ENCODE assay signal across 27 mouse cellular contexts in the genomic region with DNA sequence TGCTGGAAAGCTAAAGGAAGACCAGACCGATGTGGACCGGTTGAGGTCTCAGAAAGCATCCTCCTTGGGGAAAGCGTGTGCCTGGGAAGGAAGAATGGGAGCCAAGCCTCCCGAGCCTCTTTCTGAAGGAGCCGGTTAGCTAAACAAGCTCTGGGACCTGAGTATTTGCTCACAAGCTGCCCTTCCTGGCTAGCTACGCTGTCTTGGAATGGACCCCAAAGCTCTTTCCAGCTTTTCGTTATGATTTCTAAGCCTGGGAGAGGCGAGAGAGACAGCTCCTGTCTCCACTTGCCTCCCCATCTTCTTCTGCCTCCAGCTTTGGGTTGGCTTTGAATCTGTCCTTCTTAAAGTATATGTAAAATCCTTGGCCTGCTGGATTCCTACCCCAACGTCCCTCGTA. TPM values are rescaled to one million over a fixed set of nuclear protein-coding genes. Genes with fewer than 3 reads are reported as not detected.
A peak's percentile ranks its signal among the peaks of the same experiment; 100 is the strongest.
DNase-seq lines count a peak whose midpoint lies in the region; ATAC-seq lines count a peak whose summit lies in the region.
"Had no signal": no experiment of that assay in that cellular context is flagged by ENCODE, and none has a peak within 500 bp of the region (broad histone marks: within the 10 kb centered on the region; RNA-seq: fewer than 3 reads in every experiment).

No protein-coding gene starts in this region.

- no peak overlapping the region for H3K9ac ChIP-seq in forebrain, embryonic 15.5 days (replicated peaks)
- H3K9ac ChIP-seq in forebrain, embryonic 12.5 days: no peak overlapping the region
- no peak overlapping the region for H3K9ac ChIP-seq in hindbrain, embryonic 15.5 days
- no peak overlapping the region for H3K9ac ChIP-seq in hindbrain, embryonic 12.5 days
- H3K9ac ChIP-seq in midbrain, embryonic 15.5 days: no peak overlapping the region
- H3K9ac ChIP-seq in neural tube, embryonic 15.5 days (replicated peaks): no peak overlapping the region
- H3K9ac ChIP-seq: heart, embryonic 13.5 days; limb, embryonic 13.5 days; liver, embryonic 12.5 days; midbrain, embryonic 12.5 days had no signal

- H3K9me3 ChIP-seq in forebrain, embryonic 15.5 days: no peaks in the 10 kb centered on the region
- H3K9me3 ChIP-seq in forebrain, embryonic 12.5 days: no peaks in the 10 kb centered on the region
- no peaks in the 10 kb centered on the region for H3K9me3 ChIP-seq in hindbrain, embryonic 15.5 days
- H3K9me3 ChIP-seq in hindbrain, embryonic 12.5 days (replicated peaks): no peaks in the 10 kb centered on the region
- H3K9me3 ChIP-seq in midbrain, embryonic 15.5 days: no peaks in the 10 kb centered on the region
- no peaks in the 10 kb centered on the region for H3K9me3 ChIP-seq in midbrain, embryonic 10.5 days (replicated peaks)
- H3K9me3 ChIP-seq in neural tube, embryonic 15.5 days (replicated peaks): no peaks in the 10 kb centered on the region
- H3K9me3 ChIP-seq: G1E; heart, embryonic 13.5 days; limb, embryonic 13.5 days; liver, embryonic 12.5 days; midbrain, embryonic 12.5 days had no signal

- no peak overlapping the region for H3K4me2 ChIP-seq in forebrain, embryonic 15.5 days (replicated peaks)
- H3K4me2 ChIP-seq in forebrain, embryonic 12.5 days: no peak overlapping the region
- H3K4me2 ChIP-seq in hindbrain, embryonic 15.5 days: no peak overlapping the region
- no peak overlapping the region for H3K4me2 ChIP-seq in hindbrain, embryonic 12.5 days (replicated peaks)
- H3K4me2 ChIP-seq in midbrain, embryonic 15.5 days: no peak overlapping the region
- no peak overlapping the region for H3K4me2 ChIP-seq in neural tube, embryonic 15.5 days
- H3K4me2 ChIP-seq: heart, embryonic 13.5 days; limb, embryonic 13.5 days; liver, embryonic 12.5 days; midbrain, embryonic 12.5 days had no signal

- no peak overlapping the region for H3K4me3 ChIP-seq in forebrain, embryonic 15.5 days
- no peak overlapping the region for H3K4me3 ChIP-seq in forebrain, embryonic 12.5 days (replicated peaks)
- H3K4me3 ChIP-seq in hindbrain, embryonic 15.5 days: no peak overlapping the region
- no peak overlapping the region for H3K4me3 ChIP-seq in hindbrain, embryonic 12.5 days
- no peak overlapping the region for H3K4me3 ChIP-seq in midbrain, embryonic 15.5 days
- no peak overlapping the region for H3K4me3 ChIP-seq in midbrain, embryonic 10.5 days
- H3K4me3 ChIP-seq in neural tube, embryonic 15.5 days (replicated peaks): no peak overlapping the region
- H3K4me3 ChIP-seq: heart, adult 2 months; heart, embryonic 13.5 days; limb, embryonic 13.5 days; liver, embryonic 12.5 days; midbrain, embryonic 12.5 days had no signal

- H3K27me3 ChIP-seq in forebrain, embryonic 15.5 days: no peaks in the 10 kb centered on the region
- peaks cover 11% of the 10 kb centered on the region; the same call in 1 of the 2 replicates for H3K27me3 ChIP-seq in forebrain, embryonic 12.5 days
- no peaks in the 10 kb centered on the region for H3K27me3 ChIP-seq in hindbrain, embryonic 15.5 days
- no peaks in the 10 kb centered on the region for H3K27me3 ChIP-seq in hindbrain, embryonic 12.5 days
- no peaks in the 10 kb centered on the region for H3K27me3 ChIP-seq in midbrain, embryonic 15.5 days (replicated peaks)
- 0 out of 2 replicates have a peak, but pooled peaks cover 4% of the 10 kb centered on the region for H3K27me3 ChIP-seq in midbrain, embryonic 10.5 days (ENCODE audit: low read depth, poor library complexity, severe bottlenecking)
- no peaks in the 10 kb centered on the region for H3K27me3 ChIP-seq in neural tube, embryonic 15.5 days (replicated peaks)
- H3K27me3 ChIP-seq: CH12.LX; midbrain, embryonic 12.5 days had no signal

- DNase-seq in midbrain, embryonic 10.5 days (ENCODE audit: low spot score): no peak
- no peak for DNase-seq in adrenal gland, adult (ENCODE audit: inconsistent age in 2 of 2, low spot score in 1 of 2)
- DNase-seq: adrenal gland, adult 2 months; B cell, adult 2 months; cerebellum, adult 11 months; cerebellum, postnatal 36 days; gastrocnemius, postnatal 25 days; heart, adult 2 months; kidney, adult 18-20 months; kidney, postnatal 4 days; lung, adult 18-20 months; lung, postnatal 10 days; thymus, postnatal 14 days had no signal

- no peak for ATAC-seq in forebrain, embryonic 15.5 days (replicated peaks)
- ATAC-seq in forebrain, embryonic 12.5 days (ENCODE audit: low FRiP score): no peak
- ATAC-seq in hindbrain, embryonic 15.5 days (ENCODE audit: low FRiP score, low read depth): no peak
- ATAC-seq in hindbrain, embryonic 12.5 days (ENCODE audit: low FRiP score): no peak
- no peak for ATAC-seq in midbrain, embryonic 15.5 days (replicated peaks)
- ATAC-seq in neural tube, embryonic 15.5 days (ENCODE audit: low FRiP score): no peak
- ATAC-seq: inflammation-experienced regulatory T-cells, adult 6 months; liver, embryonic 12.5 days; Patski had no signal

- 70% methylated on average over 10 of the region's 10 CpGs for WGBS in forebrain, embryonic 15.5 days
- 91% methylated on average over 10 of the region's 10 CpGs for WGBS in forebrain, embryonic 12.5 days
- WGBS in hindbrain, embryonic 15.5 days: 83% methylated on average over 10 of the region's 10 CpGs
- WGBS in hindbrain, embryonic 12.5 days: 89% methylated on average over 10 of the region's 10 CpGs
- 84% methylated on average over 10 of the region's 10 CpGs for WGBS in midbrain, embryonic 15.5 days
- WGBS in midbrain, embryonic 10.5 days: 85% methylated on average over 10 of the region's 10 CpGs
- 83% methylated on average over 10 of the region's 10 CpGs for WGBS in neural tube, embryonic 15.5 days

- peaks cover 34% of the 10 kb centered on the region for H3K4me1 ChIP-seq in forebrain, embryonic 15.5 days
- peaks cover 12% of the 10 kb centered on the region for H3K4me1 ChIP-seq in forebrain, embryonic 12.5 days
- peaks cover 22% of the 10 kb centered on the region for H3K4me1 ChIP-seq in hindbrain, embryonic 15.5 days (replicated peaks)
- H3K4me1 ChIP-seq in hindbrain, embryonic 12.5 days: peaks cover 8% of the 10 kb centered on the region
- H3K4me1 ChIP-seq in midbrain, embryonic 15.5 days: peaks cover 21% of the 10 kb centered on the region
- H3K4me1 ChIP-seq in midbrain, embryonic 10.5 days: peaks cover 13% of the 10 kb centered on the region
- peaks cover 35% of the 10 kb centered on the region for H3K4me1 ChIP-seq in neural tube, embryonic 15.5 days
- H3K4me1 ChIP-seq: heart, embryonic 13.5 days; liver, embryonic 12.5 days had no signal

- peaks cover 23% of the 10 kb centered on the region for H3K36me3 ChIP-seq in forebrain, embryonic 15.5 days
- no peaks in the 10 kb centered on the region for H3K36me3 ChIP-seq in forebrain, embryonic 12.5 days (replicated peaks)
- H3K36me3 ChIP-seq in hindbrain, embryonic 15.5 days: 0 out of 2 replicates have a peak, but pooled peaks cover 3% of the 10 kb centered on the region
- no peaks in the 10 kb centered on the region for H3K36me3 ChIP-seq in hindbrain, embryonic 12.5 days
- peaks cover 3% of the 10 kb centered on the region; the same call in 1 of the 2 replicates for H3K36me3 ChIP-seq in midbrain, embryonic 15.5 days (replicated peaks)
- H3K36me3 ChIP-seq in midbrain, embryonic 10.5 days: no peaks in the 10 kb centered on the region
- no peaks in the 10 kb centered on the region for H3K36me3 ChIP-seq in neural tube, embryonic 15.5 days
- H3K36me3 ChIP-seq: G1E; heart, embryonic 13.5 days; limb, embryonic 13.5 days; liver, embryonic 12.5 days; midbrain, embryonic 12.5 days had no signal

- H3K27ac ChIP-seq in forebrain, embryonic 15.5 days (replicated peaks): peak overlapping the region; percentile 49
- no peak overlapping the region for H3K27ac ChIP-seq in forebrain, embryonic 12.5 days
- peak overlapping the region; percentile 43; the same call in 1 of the 2 replicates for H3K27ac ChIP-seq in hindbrain, embryonic 15.5 days (replicated peaks)
- H3K27ac ChIP-seq in hindbrain, embryonic 12.5 days: no peak overlapping the region
- H3K27ac ChIP-seq in midbrain, embryonic 15.5 days: peak overlapping the region; percentile 16; the same call in 1 of the 2 replicates
- no peak overlapping the region for H3K27ac ChIP-seq in midbrain, embryonic 10.5 days (replicated peaks)
- peak overlapping the region; percentile 61 for H3K27ac ChIP-seq in neural tube, embryonic 15.5 days (replicated peaks)
- H3K27ac ChIP-seq: heart, adult 2 months; heart, embryonic 13.5 days; limb, embryonic 13.5 days; liver, embryonic 12.5 days had no signal

RNA-seq across cellular contexts. Expression of a gene that starts 27.6 kb away (rescaled TPM):
- polyA plus RNA-seq in forebrain, embryonic 15.5 days (2015; fragmentation: Nextera tagmentation; extraction: Ambion mirVana): 22.3 and 23.5 TPM in 2 replicates
- polyA plus RNA-seq in forebrain, embryonic 12.5 days (2016; fragmentation: Nextera tagmentation; extraction: Ambion mirVana): 7.0 and 8.9 TPM in 2 replicates
- polyA plus RNA-seq in hindbrain, embryonic 15.5 days (2015; fragmentation: Nextera tagmentation; extraction: Ambion mirVana): 12.2 and 13.8 TPM in 2 replicates
- 2.3 and 4.8 TPM in 2 replicates for polyA plus RNA-seq in hindbrain, embryonic 12.5 days (2016; fragmentation: Nextera tagmentation; extraction: Ambion mirVana)
- 18.4 and 19.6 TPM in 2 replicates for polyA plus RNA-seq in midbrain, embryonic 15.5 days (2015; fragmentation: Nextera tagmentation; extraction: Ambion mirVana)
- 0.23 and 0.66 TPM in 2 replicates for polyA plus RNA-seq in midbrain, embryonic 10.5 days (2016; fragmentation: Nextera tagmentation; extraction: Ambion mirVana)
- 12.4 and 16.4 TPM in 2 replicates for polyA plus RNA-seq in neural tube, embryonic 15.5 days (2015; fragmentation: Nextera tagmentation; extraction: Ambion mirVana)
- polyA plus RNA-seq: G1E; inflammation-experienced regulatory T-cells, adult 6 months; liver, embryonic 12.5 days had no signal

RNA-seq across cellular contexts. Expression of a gene that starts 54.6 kb away (rescaled TPM):
- polyA plus RNA-seq in forebrain, embryonic 15.5 days (2015; fragmentation: Nextera tagmentation; extraction: Ambion mirVana): 5.8 and 6.3 TPM in 2 replicates
- 2.0 and 2.3 TPM in 2 replicates for polyA plus RNA-seq in forebrain, embryonic 12.5 days (2016; fragmentation: Nextera tagmentation; extraction: Ambion mirVana)
- 12.5 and 13.1 TPM in 2 replicates for polyA plus RNA-seq in hindbrain, embryonic 15.5 days (2015; fragmentation: Nextera tagmentation; extraction: Ambion mirVana)
- polyA plus RNA-seq in hindbrain, embryonic 12.5 days (2016; fragmentation: Nextera tagmentation; extraction: Ambion mirVana): 1.9 and 2.1 TPM in 2 replicates
- polyA plus RNA-seq in midbrain, embryonic 15.5 days (2015; fragmentation: Nextera tagmentation; extraction: Ambion mirVana): 10.4 and 11.4 TPM in 2 replicates
- polyA plus RNA-seq in midbrain, embryonic 10.5 days (2016; fragmentation: Nextera tagmentation; extraction: Ambion mirVana): 0.83 and 1.8 TPM in 2 replicates
- 9.8 and 13.6 TPM in 2 replicates for polyA plus RNA-seq in neural tube, embryonic 15.5 days (2015; fragmentation: Nextera tagmentation; extraction: Ambion mirVana)
- polyA plus RNA-seq: G1E had no signal

Comparison
In these comparisons a context has a peak if more than half of its experiments do, and no peak if none do; other contexts are left out.
1. H3K27ac ChIP-seq: peak in forebrain, embryonic 15.5 days (single experiment), hindbrain, embryonic 15.5 days (single experiment), midbrain, embryonic 15.5 days (single experiment) and neural tube, embryonic 15.5 days (single experiment); none in forebrain, embryonic 12.5 days (single experiment), hindbrain, embryonic 12.5 days (single experiment) and midbrain, embryonic 10.5 days (single experiment).